Mouse (Mus musculus): ENCODE measurements around the gene Spns3. TPM values are rescaled to one million over a fixed set of nuclear protein-coding genes. Genes with fewer than 3 reads are reported as not detected.

Gene Spns3
- polyA plus RNA-seq, 1 experiment from 2014 or later: not detected

- H3K9me3 ChIP-seq: no peaks in the 10 kb centered on the region
- WGBS: 89% methylated on average over 6 of the region's 6 CpGs
- H3K27ac ChIP-seq: no peak overlapping the region
- H3K4me2 ChIP-seq: no peak overlapping the region
- H3K4me1 ChIP-seq (replicated peaks): peaks cover 10% of the 10 kb centered on the region
- peaks cover 92% of the 10 kb centered on the region for H3K36me3 ChIP-seq
- H3K9ac ChIP-seq (replicated peaks): no peak overlapping the region
- no peak overlapping the region for H3K4me3 ChIP-seq (replicated peaks)
- no peaks in the 10 kb centered on the region for H3K27me3 ChIP-seq
- no peak for ATAC-seq (ENCODE audit: insufficient number of reproducible peaks, insufficient read depth, low FRiP score, low TSS enrichment, low read depth)
Measured at GRCm38 (mm10) chr11:72446311-72447105, 103.8 kb downstream of the Spns3 start.

Other genes starting within 250 kb of the Spns3 start
- 1.6 and 1.9 TPM in 2 replicates for gene Xaf1, start 248.9 kb downstream of the Spns3 start, polyA plus RNA-seq (2016; fragmentation: Nextera tagmentation; extraction: Ambion mirVana)
- gene Fbxo39, start 236.1 kb downstream of the Spns3 start, polyA plus RNA-seq (2016; fragmentation: Nextera tagmentation; extraction: Ambion mirVana): not detected in 2 replicates
- gene Tekt1, start 188.1 kb downstream of the Spns3 start, polyA plus RNA-seq (2016; fragmentation: Nextera tagmentation; extraction: Ambion mirVana): 4.7 and 6.0 TPM in 2 replicates
- gene Smtnl2, start 138.8 kb downstream of the Spns3 start, polyA plus RNA-seq (2016; fragmentation: Nextera tagmentation; extraction: Ambion mirVana): 25.7 and 29.0 TPM in 2 replicates
- gene Ggt6, start 115.0 kb downstream of the Spns3 start, polyA plus RNA-seq (2016; fragmentation: Nextera tagmentation; extraction: Ambion mirVana): 0.15 and 0.36 TPM in 2 replicates
- gene Mybbp1a, start 109.2 kb downstream of the Spns3 start, polyA plus RNA-seq (2016; fragmentation: Nextera tagmentation; extraction: Ambion mirVana): 173 and 176 TPM in 2 replicates
- 2.1 and 2.2 TPM in 2 replicates for gene Spns2, start 60.6 kb downstream of the Spns3 start, polyA plus RNA-seq (2016; fragmentation: Nextera tagmentation; extraction: Ambion mirVana)
- gene Ube2g1, start 56.8 kb upstream of the Spns3 start, polyA plus RNA-seq (2016; fragmentation: Nextera tagmentation; extraction: Ambion mirVana): 83.3 and 92.9 TPM in 2 replicates
- gene Ankfy1, start 139.5 kb upstream of the Spns3 start, polyA plus RNA-seq (2016; fragmentation: Nextera tagmentation; extraction: Ambion mirVana): 28.6 and 30.7 TPM in 2 replicates
- gene Cyb5d2, start 245.6 kb upstream of the Spns3 start, polyA plus RNA-seq (2016; fragmentation: Nextera tagmentation; extraction: Ambion mirVana): 5.6 and 5.7 TPM in 2 replicates
- gene Zzef1, start 245.7 kb upstream of the Spns3 start, polyA plus RNA-seq (2016; fragmentation: Nextera tagmentation; extraction: Ambion mirVana): 7.9 and 8.6 TPM in 2 replicates